Mouse (Mus musculus) natural killer cell, adult 2 months (primary cell): ENCODE measurements around the gene Cdk2ap2.
A peak's percentile ranks its signal among the peaks of the same experiment; 100 is the strongest.
"Not testable (repeated sequence)": the region's sequence is repeated elsewhere in the genome, so short reads cannot be mapped to it uniquely, and the experiment has no call there.

Experiments
- DNase-seq, 2 experiments: peaks; one replicate each; pipeline ENCODE4 v3.0.0; 2022; ENCODE audit warnings: low spot score in 2 of 2

Cdk2ap2 gene

GRCm38 (mm10) chr19:4096642-4097440 lies at the start of gene Cdk2ap2:
Gene Cdk2ap2, plus strand, starts transcription at chr19:4097182.
- DNase-seq, result peak; percentile 99

DNA sequence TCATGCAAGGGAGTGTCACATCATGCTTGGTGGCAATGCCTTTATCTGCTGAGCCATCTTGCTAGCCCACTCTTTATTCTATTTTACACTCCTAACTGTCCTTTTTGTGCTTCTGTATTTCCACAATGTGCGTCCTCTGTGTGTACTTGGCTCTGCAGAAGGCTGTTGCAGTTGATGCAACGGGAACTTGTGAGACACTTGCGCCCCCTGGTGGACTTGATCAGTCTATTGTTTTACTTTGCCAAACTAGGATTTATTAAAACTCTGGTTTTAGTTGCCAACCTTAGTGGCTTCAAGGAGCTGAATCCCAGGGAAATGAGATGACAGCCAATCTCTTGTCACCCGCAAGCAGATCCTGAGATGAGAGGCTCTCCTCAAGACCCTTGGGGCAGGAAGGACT lies 49.1 kb upstream of the Cdk2ap2 start:
- peak; percentile 78 to 86 for DNase-seq

DNA sequence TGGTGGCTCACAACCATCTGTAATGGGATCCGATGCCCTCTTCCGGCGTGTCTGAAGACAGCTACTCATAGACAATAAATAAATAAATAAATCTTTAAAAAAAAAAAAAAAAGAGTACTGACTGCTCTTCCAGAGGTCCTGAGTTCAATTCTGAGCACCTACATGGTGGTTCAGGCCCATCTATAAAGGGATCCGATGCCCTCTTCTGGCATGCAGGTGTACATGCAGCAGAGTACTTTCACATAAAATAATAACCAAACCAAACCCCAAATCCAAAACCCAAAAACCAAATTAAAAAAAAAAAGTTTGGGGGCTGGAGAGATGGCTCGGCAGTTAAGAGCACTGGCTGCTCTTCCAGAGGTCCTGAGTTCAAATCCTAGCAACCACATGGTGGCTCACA lies 47.9 kb upstream of the Cdk2ap2 start:
- DNase-seq, result not testable (repeated sequence)

DNA sequence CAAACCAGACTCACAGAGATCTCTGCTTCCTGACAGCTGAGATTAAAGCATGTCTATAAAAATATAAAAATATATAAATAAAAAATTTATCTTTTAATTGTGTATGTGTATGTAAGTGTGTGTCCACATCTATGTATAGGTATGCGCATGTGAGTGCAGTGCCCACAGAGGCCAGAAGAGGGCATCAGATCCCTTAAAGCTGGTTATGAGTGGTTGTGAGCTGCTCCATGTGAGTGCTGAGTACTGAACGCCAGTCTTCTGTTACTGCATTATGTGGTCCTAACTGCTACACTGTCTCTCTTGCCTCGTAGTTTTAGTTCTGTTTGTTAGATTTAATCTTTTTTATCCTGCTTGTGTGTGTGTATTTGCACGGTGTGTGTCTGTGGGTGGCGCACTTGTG lies 46.0 kb upstream of the Cdk2ap2 start:
- no peak for DNase-seq

DNA sequence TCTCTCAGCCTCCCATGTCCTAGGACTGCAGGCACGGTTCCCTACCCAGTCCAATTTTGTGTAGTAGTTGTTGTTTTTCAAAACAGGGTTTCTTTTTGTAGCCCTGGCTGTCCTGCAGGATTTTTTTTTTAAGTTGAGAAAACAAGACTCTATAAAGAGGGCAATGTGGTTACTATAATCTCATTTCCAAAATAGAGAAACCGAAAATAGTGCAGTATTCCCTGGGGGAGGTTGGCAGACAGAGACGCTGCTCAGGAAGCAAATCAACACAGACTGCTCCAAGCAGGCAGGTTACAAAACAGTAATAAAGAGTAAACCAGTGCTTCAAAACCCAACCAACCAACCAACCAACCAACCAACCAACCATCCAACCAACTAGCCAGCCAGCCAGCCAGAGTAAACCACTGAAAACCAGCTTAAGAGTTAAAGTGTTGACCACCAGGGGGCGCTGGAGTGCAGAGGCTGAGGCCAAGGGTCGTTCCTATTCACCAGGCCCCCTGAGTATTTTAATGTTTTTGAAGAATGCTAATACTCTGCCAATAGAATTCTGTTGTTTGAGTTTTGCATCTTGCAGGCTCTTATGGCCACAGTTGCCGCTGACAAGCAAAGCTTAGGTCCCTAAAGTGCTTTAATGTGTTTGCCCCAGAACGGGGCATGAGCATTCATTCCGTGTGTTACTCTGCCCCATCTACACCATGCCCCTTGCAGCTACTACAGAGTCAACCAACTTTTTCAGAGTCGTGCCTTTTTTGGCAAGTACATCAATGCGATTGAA lies 45.1 kb upstream of the Cdk2ap2 start:
- DNase-seq, result peak; percentile 56 to 77

DNA sequence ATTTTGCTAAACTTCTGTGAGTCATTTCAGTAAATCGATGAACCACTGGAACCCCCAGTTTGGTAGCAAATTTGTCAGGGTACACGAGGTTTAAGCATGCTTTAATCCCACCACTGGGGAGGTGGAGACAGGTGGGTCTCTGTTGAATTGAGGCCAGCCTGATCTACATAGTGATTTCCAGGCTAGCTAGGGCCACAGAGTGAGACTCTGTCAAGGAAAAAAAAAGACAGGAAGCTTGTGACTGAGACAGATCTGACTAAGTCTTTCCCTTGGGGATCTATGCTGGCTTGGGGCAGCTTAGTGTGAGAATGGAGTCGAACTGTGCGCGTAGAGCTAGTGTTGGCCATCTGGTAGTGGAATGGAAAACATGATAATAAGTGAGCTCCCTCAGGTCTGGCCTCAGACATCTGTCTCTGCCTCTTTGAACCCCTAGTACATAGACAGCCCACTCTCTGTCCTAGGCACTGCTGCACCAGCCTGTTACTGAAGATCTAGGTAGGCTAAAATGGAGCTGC lies 44.4 kb upstream of the Cdk2ap2 start:
- DNase-seq, result no peak

- DNase-seq, result no peak
These were observed 42.4 kb upstream of the Cdk2ap2 start for GRCm38 (mm10) chr19:4054613-4055012.

GRCm38 (mm10) chr19:4055216-4055946 lies 41.6 kb upstream of the Cdk2ap2 start:
- DNase-seq, result no peak

- no peak for DNase-seq
These were observed 40.9 kb upstream of the Cdk2ap2 start for GRCm38 (mm10) chr19:4055947-4056693.

DNA sequence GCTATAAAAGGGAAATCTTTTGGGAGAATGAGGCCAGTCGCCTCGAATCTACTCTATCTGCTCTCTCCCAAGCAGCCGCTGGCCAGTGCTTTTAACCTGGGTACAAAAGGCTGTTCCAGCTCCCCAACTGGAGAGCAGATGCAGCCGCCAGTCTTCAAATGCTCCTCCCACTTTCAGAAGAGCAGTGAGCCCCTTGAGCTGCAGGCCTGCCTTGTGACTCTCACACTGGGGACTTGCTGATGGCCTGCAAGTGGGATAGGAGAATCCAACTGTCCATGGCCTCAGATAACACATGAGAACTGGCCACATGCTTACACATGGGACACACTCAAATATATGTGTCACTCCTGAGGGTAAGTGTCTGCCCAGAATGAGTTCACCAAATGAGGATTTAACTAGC lies 40.3 kb upstream of the Cdk2ap2 start:
- DNase-seq, result no peak

DNA sequence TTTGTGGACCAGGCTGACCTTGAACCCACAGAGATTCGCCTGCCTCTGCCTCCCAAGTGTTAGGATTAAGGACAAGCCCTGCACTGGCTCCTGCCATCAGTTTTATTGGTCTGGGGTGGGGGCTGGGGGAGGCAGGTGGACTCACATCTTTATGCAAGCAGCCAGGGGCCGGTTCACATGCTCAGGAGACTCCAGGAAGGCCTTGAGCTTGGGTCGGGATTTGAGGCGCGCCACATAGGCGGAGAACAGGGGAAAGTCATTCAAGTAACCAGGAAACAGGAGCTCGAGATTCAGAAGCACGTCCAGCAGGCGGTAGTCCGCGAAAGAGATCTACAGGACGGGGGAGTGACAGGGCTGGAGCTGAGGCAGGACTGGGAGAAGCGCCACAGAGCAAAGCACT lies 39.6 kb upstream of the Cdk2ap2 start:
- DNase-seq, result no peak

DNA sequence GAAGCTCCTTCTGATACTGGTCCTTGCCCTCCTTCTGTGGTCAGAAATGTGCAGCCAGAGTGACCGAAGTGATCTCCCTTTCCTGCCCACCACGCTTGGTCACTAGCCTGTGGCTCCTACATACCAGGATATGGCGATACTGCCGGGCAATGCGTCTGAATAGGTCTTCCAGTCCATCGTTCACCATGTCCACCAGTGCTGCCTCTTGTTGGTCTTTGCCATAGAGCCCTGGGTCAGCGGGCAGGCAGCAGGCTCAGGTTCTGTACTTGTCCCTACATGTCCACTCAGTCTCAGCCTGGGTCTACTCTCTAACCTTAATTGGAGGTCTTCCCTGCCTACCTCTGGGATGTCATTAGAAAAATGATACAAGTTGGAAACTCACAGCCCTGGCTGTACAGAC lies 39.0 kb upstream of the Cdk2ap2 start:
- no peak for DNase-seq

- no peak for DNase-seq
These were observed 38.4 kb upstream of the Cdk2ap2 start for GRCm38 (mm10) chr19:4058581-4058980.

- peak in 1 of 2 experiments; percentile 20 for DNase-seq
These were observed 37.8 kb upstream of the Cdk2ap2 start, which contains the start of gene Gstp3 for GRCm38 (mm10) chr19:4059069-4059740. Gene Gstp3, minus strand, starts transcription at chr19:4059569.

GRCm38 (mm10) chr19:4060044-4060898 lies 36.7 kb upstream of the Cdk2ap2 start:
- not testable (repeated sequence) for DNase-seq

DNA sequence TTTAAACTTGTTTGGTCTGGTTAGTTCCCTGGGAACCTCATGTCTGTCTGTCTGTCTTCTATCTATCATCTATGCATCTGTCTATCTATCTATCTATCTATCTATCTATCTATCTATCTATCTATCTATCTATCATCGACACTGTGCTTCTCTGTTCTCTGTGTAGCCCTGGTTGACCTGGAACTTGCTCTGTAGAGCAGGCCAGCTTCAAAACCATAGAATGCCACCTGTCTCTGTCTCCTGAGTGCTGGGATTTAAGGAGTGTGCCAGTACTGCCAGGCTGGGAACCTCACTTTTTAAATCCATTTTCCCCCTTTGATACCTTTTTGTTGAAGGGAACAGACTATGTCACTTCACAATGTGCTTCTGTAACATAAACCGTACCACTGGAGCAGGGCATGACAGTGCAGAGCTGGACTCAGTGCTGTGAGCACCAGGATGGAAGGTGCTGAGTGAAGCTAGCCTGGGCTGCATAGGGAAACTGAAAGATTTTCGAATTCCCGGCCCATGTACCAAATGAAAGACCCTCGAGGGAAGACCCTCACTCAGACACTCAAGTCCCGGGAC lies 36.0 kb upstream of the Cdk2ap2 start:
- DNase-seq, result no peak

- DNase-seq, result not testable (repeated sequence)
These were observed 33.6 kb upstream of the Cdk2ap2 start for GRCm38 (mm10) chr19:4063357-4063756.

DNA sequence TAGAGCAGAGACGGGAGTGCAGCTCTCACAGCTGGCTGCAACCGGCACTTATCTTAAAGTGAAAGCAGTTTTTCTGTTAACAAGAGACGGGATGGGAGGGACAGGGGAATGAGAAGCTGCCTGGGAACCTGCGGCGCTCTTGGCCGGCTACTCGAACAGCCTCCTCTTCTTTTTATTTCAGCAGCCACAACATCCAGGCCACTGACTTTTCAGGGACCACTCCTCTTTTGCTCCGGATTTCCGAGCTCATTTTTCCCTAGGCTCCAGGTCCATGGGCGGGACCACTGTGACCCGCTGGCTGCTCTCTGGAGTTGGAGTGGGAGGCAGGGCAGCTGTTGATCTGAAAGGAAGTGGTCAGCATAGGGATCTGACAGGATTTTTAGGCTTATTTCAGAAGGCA lies 32.5 kb upstream of the Cdk2ap2 start:
- not testable (repeated sequence) for DNase-seq

DNA sequence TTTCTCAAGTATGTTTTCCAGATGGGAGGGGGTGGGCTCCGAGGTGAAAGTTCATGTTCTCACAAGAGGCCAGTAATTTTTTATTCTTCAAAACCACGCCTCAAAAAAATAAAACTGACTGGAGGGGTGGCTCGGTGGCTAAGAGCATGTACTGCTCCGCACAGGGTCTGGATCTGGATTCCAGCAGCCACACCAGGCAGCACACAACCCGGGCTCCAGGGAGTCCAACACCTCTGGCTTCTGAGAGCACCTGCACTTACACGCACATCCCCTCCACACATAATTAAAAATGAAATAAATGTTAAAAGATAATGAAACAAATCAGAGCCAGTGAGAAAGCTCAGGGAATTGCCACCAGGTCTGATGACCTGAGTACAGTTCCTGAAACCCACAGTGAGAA lies 30.7 kb upstream of the Cdk2ap2 start:
- DNase-seq, result no peak
